Mouse (Mus musculus): ENCODE results near the gene Wfdc9. TPM values are rescaled to one million over a fixed set of nuclear protein-coding genes. Genes with fewer than 3 reads are reported as not detected.
A peak's percentile ranks its signal among the peaks of the same experiment; 100 is the strongest.

Gene Wfdc9
- total RNA-seq, 2 experiments from 2014 or later, result not detected

- no peak for DNase-seq
- TF ChIP-seq CTCF (IDR thresholded peaks at IDR 0.05), result no peak
- intact Hi-C loops (cut with DNase I), result no loop called here
- H3K27ac ChIP-seq, result no peak overlapping the region
- no peak overlapping the region for H3K4me3 ChIP-seq
Observed at GRCm38 (mm10) chr2:164603482-164603881, 52.9 kb downstream of the Wfdc9 start.

GRCm38 (mm10) chr2:164600179-164600578 lies 56.2 kb downstream of the Wfdc9 start:
- intact Hi-C loops (cut with DNase I), result no loop called here
- Histone ChIP-seq H3K4me3 (no peak overlapping the region), H3K27ac (no peak overlapping the region)
- peak; percentile 29; the same call in 1 of the 2 replicates for TF ChIP-seq CTCF (IDR thresholded peaks at IDR 0.05)
- DNase-seq, result no peak

Other genes starting within 250 kb of the Wfdc9 start
- 10 to 100 TPM; 39.8 to 95.4 TPM for gene Sdc4, start 212.7 kb downstream of the Wfdc9 start, total RNA-seq (2021)
- gene Sys1, start 199.6 kb downstream of the Wfdc9 start, total RNA-seq (2021), result 10 to 100 TPM; 21.7 to 24.7 TPM
- gene Gm20458, start 195.6 kb downstream of the Wfdc9 start, total RNA-seq (2021), result 1 to 10 TPM; 7.6 to 9.4 TPM
- not detected for gene Trp53tg5, start 182.9 kb downstream of the Wfdc9 start, total RNA-seq (2021)
- 10 to 100 TPM; 12.9 to 25.5 TPM for gene Dbndd2, start 170.5 kb downstream of the Wfdc9 start, total RNA-seq (2021)
- 10 to 100 TPM; 27.2 to 33.5 TPM for gene Pigt, start 159.1 kb downstream of the Wfdc9 start, total RNA-seq (2021)
- not detected for gene Wfdc2, start 94.2 kb downstream of the Wfdc9 start, total RNA-seq (2021)
- not detected for gene Spint3, start 83.1 kb downstream of the Wfdc9 start, total RNA-seq (2021)
- not detected for gene Wfdc6a, start 71.1 kb downstream of the Wfdc9 start, total RNA-seq (2021)
- not detected for gene Eppin, start 63.0 kb downstream of the Wfdc9 start, total RNA-seq (2021)
- not detected for gene Wfdc6b, start 43.1 kb downstream of the Wfdc9 start, total RNA-seq (2021)
- not detected for gene Wfdc8, start 43.0 kb downstream of the Wfdc9 start, total RNA-seq (2021)
- gene Wfdc16, start 17.8 kb downstream of the Wfdc9 start, total RNA-seq (2021), result not detected
- gene Wfdc10, start 537 bp downstream of the Wfdc9 start, total RNA-seq (2021), result not detected
- not detected for gene Wfdc11, start 17.5 kb upstream of the Wfdc9 start, total RNA-seq (2021)
- not detected for gene Wfdc13, start 28.5 kb upstream of the Wfdc9 start, total RNA-seq (2021)
- gene Spint4, start 41.9 kb upstream of the Wfdc9 start, total RNA-seq (2021), result not detected
- not detected for gene Spint5, start 58.7 kb upstream of the Wfdc9 start, total RNA-seq (2021)
- gene Wfdc3, start 89.3 kb upstream of the Wfdc9 start, total RNA-seq (2021), result not detected
- gene Dnttip1, start 89.4 kb upstream of the Wfdc9 start, total RNA-seq (2021), result 10 to 100 TPM; 18.5 to 19.4 TPM
- gene Ube2c, start 113.3 kb upstream of the Wfdc9 start, total RNA-seq (2021), result under 1 TPM; 0.20 to 0.33 TPM
- gene Tnnc2, start 123.4 kb upstream of the Wfdc9 start, total RNA-seq (2021), result over 10,000 TPM; 14,820 to 17,621 TPM
- 10 to 100 TPM; 20.6 to 25.6 TPM for gene Snx21, start 129.2 kb upstream of the Wfdc9 start, total RNA-seq (2021)
- gene Acot8, start 148.3 kb upstream of the Wfdc9 start, total RNA-seq (2021), result 1 to 10 TPM; 7.9 to 8.6 TPM
- gene Zswim3, start 148.5 kb upstream of the Wfdc9 start, total RNA-seq (2021), result 1 to 10 TPM; 1.2 to 1.4 TPM
- gene Zswim1, start 166.1 kb upstream of the Wfdc9 start, total RNA-seq (2021), result 1 to 10 TPM; 4.6 to 4.9 TPM
- gene Spata25, start 172.0 kb upstream of the Wfdc9 start, total RNA-seq (2021), result under 1 TPM in 1 of 2 experiments, not detected in 1; 0.84 TPM
- 10 to 100 TPM; 50.2 to 58.1 TPM for gene Ctsa, start 176.3 kb upstream of the Wfdc9 start, total RNA-seq (2021)
- gene Neurl2, start 176.9 kb upstream of the Wfdc9 start, total RNA-seq (2021), result 10 to 100 TPM; 31.1 to 37.0 TPM
- gene Pltp, start 201.1 kb upstream of the Wfdc9 start, total RNA-seq (2021), result 10 to 100 TPM; 11.4 to 20.1 TPM
- 10 to 100 TPM; 25.6 TPM for gene Pcif1, start 222.7 kb upstream of the Wfdc9 start, total RNA-seq (2021)